Mouse (Mus musculus): Measurements from ENCODE around the gene Milr1. TPM values are rescaled to one million over a fixed set of nuclear protein-coding genes. Genes with fewer than 3 reads are reported as not detected.

Milr1 gene
- total and polyA plus RNA-seq, 2 experiments from 2014 or later: 0.37 TPM; not detected in 1

DNA sequence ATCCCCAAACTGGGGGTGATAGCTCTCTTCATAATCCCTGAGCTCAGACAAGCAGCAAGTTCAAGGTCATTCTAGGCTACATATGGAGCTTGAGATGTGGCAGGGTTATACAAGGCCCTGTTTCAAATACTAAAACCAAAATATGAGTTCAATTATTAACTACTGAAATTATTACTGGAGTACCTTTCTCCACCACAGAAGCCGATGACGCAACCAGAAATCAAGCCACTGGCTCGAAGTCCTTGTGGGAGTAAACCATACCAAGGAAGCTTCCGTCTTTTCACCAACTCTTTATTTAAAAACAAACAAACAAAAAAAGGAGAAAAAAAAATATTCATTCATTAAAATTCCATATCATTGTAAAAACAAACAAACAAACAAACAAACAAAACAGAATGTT is 25.9 kb downstream of the Milr1 start:
- Histone ChIP-seq H3K9me3 (ENCODE audit: low read length) (no peaks in the 10 kb centered on the region), H3K36me3 (ENCODE audit: insufficient read depth, low read length) (peaks cover 27% of the 10 kb centered on the region; the same call in 1 of the 2 replicates), H3K4me2 (ENCODE audit: low read depth, low read length, poor library complexity, severe bottlenecking) (no peak overlapping the region), H3K9ac (replicated peaks; ENCODE audit: low read length, poor library complexity, severe bottlenecking) (no peak overlapping the region), H3K4me3 (ENCODE audit: low read depth, low read length) (no peak overlapping the region), H3K27ac (ENCODE audit: low read depth, low read length) (no peak overlapping the region), H3K4me1 (ENCODE audit: insufficient read depth, low read length) (no peaks in the 10 kb centered on the region), H3K27me3 (ENCODE audit: insufficient read depth, low read length) (no peaks in the 10 kb centered on the region)
- DNase-seq (ENCODE audit: low spot score) (no peak), ATAC-seq (ENCODE audit: low FRiP score) (no peak)
- TF ChIP-seq CTCF (IDR thresholded peaks at IDR 0.05): no peak
- 94% methylated on average over 4 of the region's 4 CpGs for WGBS

GRCm38 (mm10) chr11:106777395-106777794 is 26.4 kb downstream of the Milr1 start:
- Histone ChIP-seq H3K4me1 (ENCODE audit: insufficient read depth, low read length) (no peaks in the 10 kb centered on the region), H3K9me3 (ENCODE audit: low read length) (no peaks in the 10 kb centered on the region), H3K27me3 (ENCODE audit: insufficient read depth, low read length) (no peaks in the 10 kb centered on the region), H3K4me3 (ENCODE audit: low read depth, low read length) (no peak overlapping the region), H3K4me2 (ENCODE audit: low read depth, low read length, poor library complexity, severe bottlenecking) (no peak overlapping the region), H3K9ac (replicated peaks; ENCODE audit: low read length, poor library complexity, severe bottlenecking) (no peak overlapping the region), H3K27ac (ENCODE audit: low read depth, low read length) (no peak overlapping the region), H3K36me3 (ENCODE audit: insufficient read depth, low read length) (peaks cover 25% of the 10 kb centered on the region; the same call in 1 of the 2 replicates)
- TF ChIP-seq CTCF (IDR thresholded peaks at IDR 0.05): no peak
- DNase-seq (ENCODE audit: low spot score) (no peak), ATAC-seq (ENCODE audit: low FRiP score) (no peak)
- 95% methylated on average over 3 of the region's 3 CpGs for WGBS

DNA sequence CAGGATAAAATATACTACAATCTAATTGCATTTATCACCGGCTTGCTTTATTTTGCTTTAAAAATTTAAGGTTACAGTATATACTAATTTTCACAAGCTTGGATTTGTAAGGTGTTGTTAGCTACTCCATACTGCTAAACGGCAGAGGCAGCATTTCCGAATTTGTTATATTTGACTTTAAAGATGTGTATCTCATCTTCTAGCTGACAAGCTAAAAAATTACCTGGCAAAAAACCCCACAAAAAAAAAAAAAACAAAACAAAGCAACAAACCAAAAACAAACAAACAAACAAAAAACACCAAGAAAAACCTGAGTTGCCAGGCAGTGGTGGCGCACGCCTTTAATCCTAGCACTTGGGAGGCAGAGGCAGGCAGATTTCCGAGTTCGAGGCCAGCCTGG is 27.1 kb downstream of the Milr1 start:
- no peak for TF ChIP-seq CTCF (IDR thresholded peaks at IDR 0.05)
- Histone ChIP-seq H3K9me3 (ENCODE audit: low read length) (no peaks in the 10 kb centered on the region), H3K4me1 (ENCODE audit: insufficient read depth, low read length) (no peaks in the 10 kb centered on the region), H3K36me3 (ENCODE audit: insufficient read depth, low read length) (peaks cover 25% of the 10 kb centered on the region), H3K27me3 (ENCODE audit: insufficient read depth, low read length) (no peaks in the 10 kb centered on the region), H3K9ac (replicated peaks; ENCODE audit: low read length, poor library complexity, severe bottlenecking) (no peak overlapping the region), H3K27ac (ENCODE audit: low read depth, low read length) (no peak overlapping the region), H3K4me3 (ENCODE audit: low read depth, low read length) (no peak overlapping the region), H3K4me2 (ENCODE audit: low read depth, low read length, poor library complexity, severe bottlenecking) (no peak overlapping the region)
- ATAC-seq (ENCODE audit: low FRiP score) (no peak), DNase-seq (ENCODE audit: low spot score) (no peak)
- WGBS: 91% methylated on average over 7 of the region's 7 CpGs

GRCm38 (mm10) chr11:106778589-106779387 is 27.8 kb downstream of the Milr1 start:
- Histone ChIP-seq H3K9ac (replicated peaks; ENCODE audit: low read length, poor library complexity, severe bottlenecking) (peak overlapping the region; percentile 74), H3K4me1 (ENCODE audit: insufficient read depth, low read length) (no peaks in the 10 kb centered on the region), H3K4me2 (ENCODE audit: low read depth, low read length, poor library complexity, severe bottlenecking) (peak overlapping the region; percentile 83), H3K9me3 (ENCODE audit: low read length) (no peaks in the 10 kb centered on the region), H3K4me3 (ENCODE audit: low read depth, low read length) (peak overlapping the region; percentile 75), H3K36me3 (ENCODE audit: insufficient read depth, low read length) (peaks cover 27% of the 10 kb centered on the region), H3K27me3 (ENCODE audit: insufficient read depth, low read length) (no peaks in the 10 kb centered on the region), H3K27ac (ENCODE audit: low read depth, low read length) (peak overlapping the region; percentile 83)
- TF ChIP-seq CTCF (IDR thresholded peaks at IDR 0.05): no peak
- WGBS: 3% methylated on average over 39 of the region's 39 CpGs
- DNase-seq (ENCODE audit: low spot score) (no peak), ATAC-seq (ENCODE audit: low FRiP score) (peak; percentile 76)

- H3K4me1 ChIP-seq (ENCODE audit: insufficient read depth, low read length): no peaks in the 10 kb centered on the region
- H3K9me3 ChIP-seq (ENCODE audit: low read length): no peaks in the 10 kb centered on the region
- DNase-seq (ENCODE audit: low spot score) (peak; percentile 96), ATAC-seq (ENCODE audit: low FRiP score) (peak; percentile 98)
- H3K27ac ChIP-seq (ENCODE audit: low read depth, low read length): peak within 1 kb of the TSS; percentile 83
- no peak for TF ChIP-seq CTCF (IDR thresholded peaks at IDR 0.05)
- WGBS: 2% methylated on average over 30 of the region's 30 CpGs
- peak within 1 kb of the TSS; percentile 75 for H3K4me3 ChIP-seq (ENCODE audit: low read depth, low read length)
- no peaks in the 10 kb centered on the region for H3K27me3 ChIP-seq (ENCODE audit: insufficient read depth, low read length)
- H3K36me3 ChIP-seq (ENCODE audit: insufficient read depth, low read length): peaks cover 29% of the 10 kb centered on the region
- H3K4me2 ChIP-seq (ENCODE audit: low read depth, low read length, poor library complexity, severe bottlenecking): peak within 1 kb of the TSS; percentile 83
- peak within 1 kb of the TSS; percentile 74 for H3K9ac ChIP-seq (replicated peaks; ENCODE audit: low read length, poor library complexity, severe bottlenecking)
Measured at GRCm38 (mm10) chr11:106779388-106780088, 28.5 kb downstream of the Milr1 start, which contains the start of gene Polg2. TSS of gene Polg2 (minus strand) at chr11:106779537.

DNA sequence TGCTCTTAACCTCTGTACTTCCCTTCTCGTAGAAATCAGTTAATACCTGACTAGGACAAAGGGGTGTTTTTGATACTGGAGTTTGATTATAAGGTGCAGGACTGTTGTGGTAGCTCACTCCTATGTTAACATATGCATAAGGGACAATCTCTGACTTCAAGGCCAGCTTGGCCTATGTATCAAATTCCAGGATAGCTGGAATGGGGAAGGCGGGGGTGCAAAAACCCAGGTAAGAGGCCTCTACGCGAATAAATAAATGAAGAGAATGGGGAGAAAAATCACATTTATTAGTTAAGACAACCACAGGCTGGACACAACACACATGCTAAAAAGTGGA is 29.0 kb downstream of the Milr1 start:
- Histone ChIP-seq H3K9ac (replicated peaks; ENCODE audit: low read length, poor library complexity, severe bottlenecking) (no peak overlapping the region), H3K27ac (ENCODE audit: low read depth, low read length) (0 out of 2 replicates have a peak overlapping the region, but pooled peaks have one; percentile 83), H3K27me3 (ENCODE audit: insufficient read depth, low read length) (no peaks in the 10 kb centered on the region), H3K4me2 (ENCODE audit: low read depth, low read length, poor library complexity, severe bottlenecking) (no peak overlapping the region), H3K4me1 (ENCODE audit: insufficient read depth, low read length) (no peaks in the 10 kb centered on the region), H3K9me3 (ENCODE audit: low read length) (no peaks in the 10 kb centered on the region), H3K4me3 (ENCODE audit: low read depth, low read length) (no peak overlapping the region), H3K36me3 (ENCODE audit: insufficient read depth, low read length) (peaks cover 25% of the 10 kb centered on the region)
- WGBS: 60% methylated on average over 4 of the region's 4 CpGs
- no peak for DNase-seq (ENCODE audit: low spot score)
- no peak; the same call in 1 of the 2 replicates for ATAC-seq (ENCODE audit: low FRiP score)
- no peak for TF ChIP-seq CTCF (IDR thresholded peaks at IDR 0.05)

Measured in midbrain, postnatal 0 days (tissue).